Mouse (Mus musculus): ENCODE measurements around the gene Hemgn.
A peak's percentile ranks its signal among the peaks of the same experiment; 100 is the strongest.

DNA sequence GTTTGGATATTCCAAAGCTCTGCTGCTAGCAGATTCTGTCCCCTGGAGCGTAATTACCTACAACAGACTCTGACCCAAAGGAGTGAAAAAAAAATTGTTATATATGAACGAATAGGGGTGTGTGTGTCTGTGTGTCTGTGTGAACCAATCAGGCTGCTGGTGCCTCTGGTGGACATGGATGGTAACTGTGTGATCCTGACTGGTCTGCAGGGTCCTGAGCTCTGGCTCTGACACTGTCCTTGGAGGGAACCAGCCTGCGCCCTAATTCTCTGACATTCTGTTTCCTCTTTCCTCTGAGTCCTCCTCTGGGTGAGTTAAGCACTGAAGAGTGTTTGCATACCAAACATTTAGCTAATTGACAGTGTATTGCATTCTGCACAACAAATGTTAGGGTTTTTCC lies 4.2 kb upstream of the Hemgn start:
- peak; percentile 54 for TF ChIP-seq CTCF (IDR thresholded peaks at IDR 0.05; ENCODE audit: low read depth)
- no peak for TF ChIP-seq EP300 (optimal IDR thresholded peaks at IDR 0.05)
